Mouse (Mus musculus): ENCODE measurements around the gene Mydgf. TPM values are rescaled to one million over a fixed set of nuclear protein-coding genes. Genes with fewer than 3 reads are reported as not detected.

The Mydgf gene
- total RNA-seq, 1 experiment from 2014 or later: 60.4 TPM

- DNase-seq: no peak
Observed at GRCm38 (mm10) chr17:56141702-56142605, 41.8 kb downstream of the Mydgf start.

- peak; percentile 75 for DNase-seq
Observed at GRCm38 (mm10) chr17:56139858-56140595, 43.7 kb downstream of the Mydgf start, which contains the start of gene Sema6b. Sema6b (minus strand) TSS chr17:56140343.

GRCm38 (mm10) chr17:56139355-56139754 is 44.4 kb downstream of the Mydgf start:
- no peak for DNase-seq

GRCm38 (mm10) chr17:56137839-56138613 is 45.7 kb downstream of the Mydgf start:
- no peak for DNase-seq

GRCm38 (mm10) chr17:56136558-56136957 is 47.2 kb downstream of the Mydgf start:
- no peak for DNase-seq

- DNase-seq: peak; percentile 82
Observed at GRCm38 (mm10) chr17:56134463-56134971, 49.2 kb downstream of the Mydgf start.

GRCm38 (mm10) chr17:56133457-56134363 is 50.0 kb downstream of the Mydgf start:
- DNase-seq: peak; percentile 52

GRCm38 (mm10) chr17:56132661-56133060 is 51.1 kb downstream of the Mydgf start:
- peak; percentile 64 for DNase-seq

GRCm38 (mm10) chr17:56131814-56132213 is 51.9 kb downstream of the Mydgf start:
- DNase-seq: peak; percentile 82

- no peak for DNase-seq
Observed at GRCm38 (mm10) chr17:56131136-56131535, 52.6 kb downstream of the Mydgf start.

GRCm38 (mm10) chr17:56128246-56128645 is 55.5 kb downstream of the Mydgf start:
- no peak for DNase-seq

GRCm38 (mm10) chr17:56126175-56126574 is 57.5 kb downstream of the Mydgf start:
- DNase-seq: no peak

Small RNA genes lying within 50 kb of the gene (microRNA-seq; reads per million reads assigned to microRNA genes)
- 0 reads per million in 2 experiments for gene Gm44397

Other genes starting within 250 kb of the Mydgf start
- 3.3 and 4.6 TPM in 2 replicates for gene Zfp119b, start 234.4 kb downstream of the Mydgf start, total RNA-seq (2021)
- 0.27 and 0.81 TPM in 2 replicates for gene Ebi3, start 231.3 kb downstream of the Mydgf start, total RNA-seq (2021)
- gene Yju2, start 224.8 kb downstream of the Mydgf start, total RNA-seq (2021): 21.2 and 27.5 TPM in 2 replicates
- gene Shd, start 213.5 kb downstream of the Mydgf start, total RNA-seq (2021): 1.4 and 2.2 TPM in 2 replicates
- 1.5 and 2.2 TPM in 2 replicates for gene Fsd1, start 197.4 kb downstream of the Mydgf start, total RNA-seq (2021)
- gene Stap2, start 178.3 kb downstream of the Mydgf start, total RNA-seq (2021): 7.7 and 8.3 TPM in 2 replicates
- gene Mpnd, start 178.2 kb downstream of the Mydgf start, total RNA-seq (2021): 119 and 129 TPM in 2 replicates
- 51.5 and 57.1 TPM in 2 replicates for gene Sh3gl1, start 147.3 kb downstream of the Mydgf start, total RNA-seq (2021)
- gene Chaf1a, start 143.5 kb downstream of the Mydgf start, total RNA-seq (2021): 8.2 and 9.8 TPM in 2 replicates
- 81.2 and 96.8 TPM in 2 replicates for gene Ubxn6, start 108.9 kb downstream of the Mydgf start, total RNA-seq (2021)
- 72.5 and 83.1 TPM in 2 replicates for gene Hdgfl2, start 104.3 kb downstream of the Mydgf start, total RNA-seq (2021)
- gene Plin4, start 74.1 kb downstream of the Mydgf start, total RNA-seq (2021): 71.4 and 76.3 TPM in 2 replicates
- 55.3 and 57.4 TPM in 2 replicates for gene Plin5, start 66.3 kb downstream of the Mydgf start, total RNA-seq (2021)
- gene Lrg1, start 61.9 kb downstream of the Mydgf start, total RNA-seq (2021): 15.1 TPM in 2 replicates
- gene Sema6b, start 43.6 kb downstream of the Mydgf start, total RNA-seq (2021): 6.9 and 10.4 TPM in 2 replicates
- gene Tnfaip8l1, start 21.4 kb downstream of the Mydgf start, total RNA-seq (2021): 6.2 and 7.7 TPM in 2 replicates
- 40.4 and 41.3 TPM in 2 replicates for gene Dpp9, start 35.0 kb upstream of the Mydgf start, total RNA-seq (2021)
- 30.0 and 32.0 TPM in 2 replicates for gene Fem1a, start 72.9 kb upstream of the Mydgf start, total RNA-seq (2021)
- gene Ticam1, start 92.9 kb upstream of the Mydgf start, total RNA-seq (2021): 25.1 and 28.8 TPM in 2 replicates
- gene Plin3, start 109.0 kb upstream of the Mydgf start, total RNA-seq (2021): 59.7 and 102 TPM in 2 replicates
- not detected in 2 replicates for gene Arrdc5, start 116.4 kb upstream of the Mydgf start, total RNA-seq (2021)
- gene Uhrf1, start 119.4 kb upstream of the Mydgf start, total RNA-seq (2021): 14.1 and 14.8 TPM in 2 replicates
- 38.1 and 52.4 TPM in 2 replicates for gene Kdm4b, start 142.1 kb upstream of the Mydgf start, total RNA-seq (2021)